Mouse (Mus musculus) midbrain, embryonic 11.5 days (tissue): Measurements from ENCODE around the gene Btbd10. TPM values are rescaled to one million over a fixed set of nuclear protein-coding genes. Genes with fewer than 3 reads are reported as not detected.
A peak's percentile ranks its signal among the peaks of the same experiment; 100 is the strongest.

Experiments
- ATAC-seq: fragments of 200-750 bp; cut with Nextera tagmentation; 2 replicates; pipeline ENCODE4 v1.8.0; 2017; ENCODE audit warnings: moderate TSS enrichment, moderate library complexity; ENCODE audit not compliant: low FRiP score
- DNase-seq: peaks from one replicate; pipeline ENCODE4 v3.0.0; 2015; ENCODE audit warnings: low spot score; ENCODE audit errors: missing footprints
- H3K27ac ChIP-seq: fragments of 300-500 bp; sonication (generic); 2 replicates; pipeline ENCODE4 v1.5.1; 2014; ENCODE audit warnings: low read depth, low read length
- H3K27me3 ChIP-seq: fragments of 300-500 bp; sonication (generic); 2 replicates; pipeline ENCODE4 v1.6.1; 2014; ENCODE audit warnings: mild to moderate bottlenecking, low read length, moderate library complexity, mixed read lengths; ENCODE audit not compliant: control insufficient read depth, insufficient read depth
- H3K36me3 ChIP-seq: fragments of 300-500 bp; sonication (generic); 2 replicates; pipeline ENCODE4 v1.6.1; 2014; ENCODE audit warnings: mild to moderate bottlenecking, low read length, moderate library complexity, mixed read lengths; ENCODE audit not compliant: control insufficient read depth, insufficient read depth
- H3K4me1 ChIP-seq: fragments of 300-500 bp; sonication (generic); 2 replicates; pipeline ENCODE4 v1.6.1; 2014; ENCODE audit warnings: low read length; ENCODE audit not compliant: control insufficient read depth, insufficient read depth
- H3K4me2 ChIP-seq: fragments of 300-500 bp; sonication (generic); 2 replicates; pipeline ENCODE4 v1.6.1; 2014; ENCODE audit warnings: mild to moderate bottlenecking, moderate library complexity
- H3K4me3 ChIP-seq: fragments of 300-500 bp; sonication (generic); 2 replicates; pipeline ENCODE4 v1.5.1; 2014; ENCODE audit warnings: low read depth, low read length
- H3K9ac ChIP-seq: fragments of 300-500 bp; sonication (generic); 2 replicates; pipeline ENCODE4 v1.6.1; 2014; ENCODE audit warnings: low read length
- H3K9me3 ChIP-seq: fragments of 300-500 bp; sonication (generic); 2 replicates; pipeline ENCODE4 v1.6.1; 2016; ENCODE audit warnings: low read length; ENCODE audit not compliant: control insufficient read depth
- WGBS: fragments of 180-500 bp; shearing (Covaris S2); extraction: QIAGEN DNeasy Blood & Tissue Kit; methylation state at CpG from one replicate; pipeline ENCODE4 v1.1.7; 2014; 5-methylcytosine and 5-hydroxymethylcytosine counted together
- polyA plus RNA-seq: library from polyadenylated mRNA; unstranded; fragments of >200 nt; fragmentation: Nextera tagmentation; extraction: Ambion mirVana; gene quantifications from 2 replicates; pipeline ENCODE4 v1.2.1, GENCODE M21; 2014

Gene Btbd10
- polyA plus RNA-seq = 37.4 and 39.6 TPM in 2 replicates

- Histone ChIP-seq H3K4me1 (peaks cover 10% of the 10 kb centered on the region; the same call in 1 of the 2 replicates), H3K36me3 (no peaks in the 10 kb centered on the region), H3K9me3 (no peaks in the 10 kb centered on the region), H3K4me3 (peak within 1 kb of the TSS; percentile 77), H3K9ac (peak within 1 kb of the TSS; percentile 91), H3K27ac (peak within 1 kb of the TSS; percentile 79), H3K4me2 (peak within 1 kb of the TSS; percentile 71), H3K27me3 (no peaks in the 10 kb centered on the region)
- DNase-seq (peak; percentile 99), ATAC-seq (peak; percentile 99)
- under 1% methylated on average over 59 of the region's 64 CpGs for WGBS
These were observed at the start of gene Btbd10 for GRCm38 (mm10) chr7:113368746-113369619. TSS of gene Btbd10 (minus strand) at chr7:113369392.

DNA sequence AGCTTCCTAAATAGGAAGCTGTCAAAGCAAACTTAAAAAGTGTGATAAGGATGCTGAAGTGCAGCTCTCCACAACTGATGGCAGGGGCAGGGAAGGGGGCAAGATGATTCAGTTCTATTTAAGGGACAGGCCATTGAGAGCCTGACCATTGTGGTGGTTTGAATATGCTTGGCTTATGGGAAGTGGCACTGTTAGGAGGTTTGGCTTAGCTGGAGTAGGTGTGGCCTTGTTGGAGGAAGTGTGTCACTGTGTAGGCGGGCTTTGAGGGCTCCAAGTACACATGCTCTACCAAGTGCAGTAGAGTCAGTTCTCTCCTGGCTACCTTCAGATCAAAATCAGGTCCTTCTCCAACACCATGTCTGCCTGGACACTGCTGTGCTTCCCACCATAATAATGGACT, 47.3 kb upstream of the Btbd10 start:
- no peak for ATAC-seq

GRCm38 (mm10) chr7:113415256-113415655, 46.1 kb upstream of the Btbd10 start:
- H3K9me3 ChIP-seq = no peaks in the 10 kb centered on the region
- H3K4me3 ChIP-seq = no peak overlapping the region
- no peaks in the 10 kb centered on the region for H3K27me3 ChIP-seq
- H3K4me1 ChIP-seq = no peaks in the 10 kb centered on the region
- DNase-seq = no peak
- no peaks in the 10 kb centered on the region for H3K36me3 ChIP-seq
- ATAC-seq = no peak
- 97% methylated on average over 3 of the region's 3 CpGs for WGBS
- H3K27ac ChIP-seq = no peak overlapping the region
- no peak overlapping the region for H3K9ac ChIP-seq
- H3K4me2 ChIP-seq = no peak overlapping the region

More for the DNA sequence above, 47.3 kb upstream of the Btbd10 start:
- no peak for DNase-seq
- Histone ChIP-seq H3K9ac (no peak overlapping the region), H3K9me3 (no peaks in the 10 kb centered on the region), H3K36me3 (no peaks in the 10 kb centered on the region), H3K4me1 (no peaks in the 10 kb centered on the region), H3K4me3 (no peak overlapping the region), H3K4me2 (no peak overlapping the region), H3K27me3 (no peaks in the 10 kb centered on the region), H3K27ac (no peak overlapping the region)
- 68% methylated on average over 1 of the region's 1 CpGs for WGBS

DNA sequence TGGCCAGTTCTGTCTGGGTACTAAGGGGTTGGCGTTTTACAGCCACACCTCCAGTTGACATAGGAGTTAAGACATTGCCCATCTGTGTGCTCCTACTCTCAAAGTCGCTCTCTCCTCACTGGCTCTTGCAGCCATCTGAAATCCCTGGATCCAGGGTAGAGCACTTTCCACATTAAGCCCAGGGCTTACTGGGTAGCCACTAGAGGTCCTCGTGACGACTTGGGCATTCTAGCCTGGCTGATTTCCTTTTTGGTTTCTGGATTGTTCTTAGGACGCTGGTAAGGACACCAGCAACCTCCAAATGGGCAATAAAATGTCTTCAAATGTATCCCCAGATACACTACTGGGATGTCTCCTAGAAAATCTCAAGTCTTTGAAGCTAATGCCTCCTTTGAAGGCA, 39.5 kb upstream of the Btbd10 start:
- no peaks in the 10 kb centered on the region for H3K4me1 ChIP-seq
- no peak overlapping the region for H3K27ac ChIP-seq
- no peak overlapping the region for H3K4me3 ChIP-seq
- H3K27me3 ChIP-seq = no peaks in the 10 kb centered on the region
- H3K9me3 ChIP-seq = no peaks in the 10 kb centered on the region
- no peak for ATAC-seq
- H3K4me2 ChIP-seq = no peak overlapping the region
- no peaks in the 10 kb centered on the region for H3K36me3 ChIP-seq
- 56% methylated on average over 5 of the region's 5 CpGs for WGBS
- no peak overlapping the region for H3K9ac ChIP-seq
- DNase-seq = no peak

DNA sequence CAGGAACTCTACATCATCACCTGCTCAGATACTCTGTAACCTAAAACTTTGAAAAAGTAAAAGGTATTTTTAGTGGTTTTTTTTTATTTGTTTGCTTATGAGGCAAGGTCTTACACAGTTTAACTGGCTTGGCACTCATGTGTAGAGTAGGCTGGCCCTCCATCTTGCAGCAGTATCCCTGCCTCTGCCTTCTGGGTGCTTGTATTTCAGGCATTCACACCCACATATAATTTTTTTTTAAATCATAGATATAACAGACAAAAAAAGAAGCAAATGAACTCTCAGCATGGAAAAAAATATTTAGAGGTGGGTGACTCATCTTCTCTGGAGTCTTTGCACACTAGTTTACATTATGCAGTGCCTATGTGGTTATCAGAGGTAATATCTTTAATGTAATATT, 28.9 kb upstream of the Btbd10 start:
- no peaks in the 10 kb centered on the region for H3K27me3 ChIP-seq
- DNase-seq = no peak
- no peaks in the 10 kb centered on the region for H3K9me3 ChIP-seq
- no peaks in the 10 kb centered on the region for H3K36me3 ChIP-seq
- no peak overlapping the region for H3K9ac ChIP-seq
- ATAC-seq = no peak
- H3K4me2 ChIP-seq = no peak overlapping the region
- H3K27ac ChIP-seq = no peak overlapping the region
- H3K4me1 ChIP-seq = no peaks in the 10 kb centered on the region
- no peak overlapping the region for H3K4me3 ChIP-seq

- H3K27me3 ChIP-seq = no peaks in the 10 kb centered on the region
- H3K4me3 ChIP-seq = no peak overlapping the region
- H3K4me1 ChIP-seq = no peaks in the 10 kb centered on the region
- H3K36me3 ChIP-seq = no peaks in the 10 kb centered on the region
- DNase-seq (no peak), ATAC-seq (no peak)
- no peaks in the 10 kb centered on the region for H3K9me3 ChIP-seq
- H3K27ac ChIP-seq = no peak overlapping the region
- H3K9ac ChIP-seq = no peak overlapping the region
- no peak overlapping the region for H3K4me2 ChIP-seq
- WGBS = 84% methylated on average over 4 of the region's 4 CpGs
These were observed 27.5 kb upstream of the Btbd10 start for GRCm38 (mm10) chr7:113396661-113397060.

DNA sequence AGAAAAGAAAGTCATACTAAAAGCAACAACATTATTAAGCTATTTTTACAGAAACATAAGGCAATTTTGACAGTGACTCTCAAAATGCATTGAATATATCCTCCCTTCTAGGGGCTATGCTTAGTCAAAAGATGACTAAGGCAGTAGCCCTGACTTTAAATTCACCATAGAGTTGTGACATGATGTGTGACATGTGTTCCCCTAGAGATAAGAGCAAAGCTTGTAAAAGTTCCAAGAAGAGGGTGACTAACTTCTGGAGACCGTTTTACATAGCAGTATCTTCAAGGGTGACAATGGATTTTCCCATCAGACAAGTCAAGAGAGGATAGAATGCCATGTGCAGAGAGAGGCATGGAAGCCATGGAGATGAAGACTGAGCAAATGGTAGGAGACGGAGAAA, 22.4 kb upstream of the Btbd10 start:
- ATAC-seq = no peak
- no peak overlapping the region for H3K9ac ChIP-seq
- WGBS = 83% methylated on average over 2 of the region's 2 CpGs

GRCm38 (mm10) chr7:113388470-113388869, 19.3 kb upstream of the Btbd10 start, which contains the start of gene Pth:
TSS of gene Pth (minus strand) at chr7:113388570.
- WGBS = 91% methylated on average over 2 of the region's 2 CpGs
- H3K27me3 ChIP-seq = no peaks in the 10 kb centered on the region
- H3K9ac ChIP-seq = no peak within 1 kb of the TSS
- ATAC-seq (no peak), DNase-seq (no peak)
- no peak within 1 kb of the TSS for H3K27ac ChIP-seq
- H3K4me1 ChIP-seq = no peaks in the 10 kb centered on the region
- no peaks in the 10 kb centered on the region for H3K9me3 ChIP-seq
- H3K4me3 ChIP-seq = no peak within 1 kb of the TSS
- no peak within 1 kb of the TSS for H3K4me2 ChIP-seq
- H3K36me3 ChIP-seq = no peaks in the 10 kb centered on the region

More for the DNA sequence above, 22.4 kb upstream of the Btbd10 start:
- H3K4me3 ChIP-seq = no peak overlapping the region
- no peaks in the 10 kb centered on the region for H3K4me1 ChIP-seq
- H3K27ac ChIP-seq = no peak overlapping the region
- H3K4me2 ChIP-seq = no peak overlapping the region
- no peaks in the 10 kb centered on the region for H3K9me3 ChIP-seq
- no peaks in the 10 kb centered on the region for H3K27me3 ChIP-seq
- DNase-seq = no peak
- no peaks in the 10 kb centered on the region for H3K36me3 ChIP-seq

DNA sequence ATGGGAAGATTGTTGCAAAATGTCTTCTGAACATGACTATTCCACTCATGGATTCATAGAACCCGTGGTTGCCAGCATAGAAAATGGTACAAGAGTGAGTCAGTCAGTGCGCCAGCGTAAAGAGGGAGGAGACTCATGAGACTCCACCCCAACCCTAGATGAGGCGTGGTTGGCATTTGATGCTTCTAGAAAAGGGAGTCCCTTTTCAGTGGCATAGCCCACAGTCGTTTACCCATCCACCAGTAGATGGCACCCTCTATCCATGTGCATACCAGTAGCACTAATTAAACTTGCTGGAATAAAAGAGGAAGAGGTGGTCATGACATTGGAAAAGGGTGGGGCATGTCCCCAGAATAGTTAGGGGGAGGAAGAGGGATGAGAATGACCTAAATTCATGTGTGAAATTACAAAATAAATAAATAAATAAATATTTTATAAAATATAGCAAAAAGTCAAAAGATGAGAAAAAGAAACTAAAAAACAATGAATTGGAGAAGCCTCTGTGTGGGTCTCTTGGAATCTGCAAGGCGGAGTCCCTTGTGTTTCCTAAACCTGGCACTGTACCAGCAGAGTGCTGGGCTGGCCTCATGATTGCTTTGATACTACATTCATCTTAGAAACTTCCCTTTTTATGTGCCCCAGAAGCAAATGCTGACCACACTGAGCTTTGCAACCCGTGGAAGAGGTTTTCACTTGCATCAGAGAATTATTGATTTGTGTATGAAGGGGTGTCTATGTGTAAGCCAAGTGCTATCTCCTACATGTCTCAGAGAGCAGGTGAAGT, 8.9 kb upstream of the Btbd10 start:
- no peak overlapping the region for H3K4me2 ChIP-seq
- H3K4me3 ChIP-seq = no peak overlapping the region
- H3K9ac ChIP-seq = no peak overlapping the region
- DNase-seq = peak; percentile 95
- no peaks in the 10 kb centered on the region for H3K4me1 ChIP-seq
- no peak overlapping the region for H3K27ac ChIP-seq
- H3K27me3 ChIP-seq = no peaks in the 10 kb centered on the region
- no peaks in the 10 kb centered on the region for H3K9me3 ChIP-seq
- ATAC-seq = peak; percentile 78
- 31% methylated on average over 7 of the region's 7 CpGs for WGBS
- no peaks in the 10 kb centered on the region for H3K36me3 ChIP-seq
